Mouse (Mus musculus) cerebellum, postnatal 4 days (tissue): ENCODE measurements around the gene Tmem165.

ENCODE experiments used
- DNase-seq, 2 experiments: peaks; one replicate each; pipeline ENCODE4 v3.0.0; 2022; ENCODE audit warnings: low spot score in 2 of 2, mixed read lengths in 1 of 2

Gene Tmem165

DNA sequence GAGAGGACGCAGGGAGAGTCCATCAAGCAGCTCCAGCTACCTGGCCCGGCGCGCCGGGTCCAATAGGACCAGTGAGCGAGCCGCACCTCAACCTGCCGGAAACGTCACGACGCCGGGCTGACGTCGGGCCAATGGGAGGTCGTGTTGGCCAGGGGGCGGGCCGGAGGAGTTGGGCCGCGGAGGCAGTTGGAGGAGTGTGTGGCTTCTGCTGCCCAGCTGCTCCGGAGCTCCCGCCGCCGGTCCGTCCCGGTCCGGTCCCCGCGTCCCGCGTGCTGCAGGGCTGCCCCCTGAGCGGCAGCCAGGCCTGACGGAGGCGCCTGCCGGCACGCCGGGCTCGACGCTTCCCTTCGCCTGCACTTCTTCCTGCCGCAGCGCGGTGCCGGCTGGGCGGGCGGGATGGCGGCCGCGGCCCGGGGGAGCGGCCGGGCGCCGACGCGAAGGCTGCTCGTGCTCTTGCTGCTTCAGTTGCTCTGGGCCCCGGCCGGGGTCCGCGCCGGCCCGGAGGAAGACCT is at the start of gene Tmem165:
Tmem165 (plus strand) TSS at position 131 of the 512 bp plus-strand sequence.
- peak; percentile 82 to 90 for DNase-seq

DNA sequence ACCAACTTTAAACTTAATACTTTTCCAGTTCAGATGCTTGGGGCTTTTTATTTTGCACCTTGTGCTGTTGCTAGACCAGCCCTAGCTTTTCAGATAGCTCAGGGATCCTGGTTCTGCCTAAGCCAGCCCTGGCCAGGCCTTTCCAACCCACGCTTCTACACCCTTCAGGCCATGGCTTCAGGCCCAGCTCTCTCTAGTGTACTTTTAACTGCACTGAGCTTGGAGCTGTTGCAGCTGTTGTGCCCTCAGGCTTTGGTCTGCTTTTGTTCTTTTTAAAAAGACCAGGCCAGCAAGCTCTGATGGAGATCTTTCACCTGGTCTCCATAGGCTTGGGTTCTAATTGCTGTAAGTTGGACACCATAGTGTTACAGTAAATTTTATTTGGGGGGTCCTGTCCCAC is 48.0 kb upstream of the Tmem165 start:
- no peak for DNase-seq

DNA sequence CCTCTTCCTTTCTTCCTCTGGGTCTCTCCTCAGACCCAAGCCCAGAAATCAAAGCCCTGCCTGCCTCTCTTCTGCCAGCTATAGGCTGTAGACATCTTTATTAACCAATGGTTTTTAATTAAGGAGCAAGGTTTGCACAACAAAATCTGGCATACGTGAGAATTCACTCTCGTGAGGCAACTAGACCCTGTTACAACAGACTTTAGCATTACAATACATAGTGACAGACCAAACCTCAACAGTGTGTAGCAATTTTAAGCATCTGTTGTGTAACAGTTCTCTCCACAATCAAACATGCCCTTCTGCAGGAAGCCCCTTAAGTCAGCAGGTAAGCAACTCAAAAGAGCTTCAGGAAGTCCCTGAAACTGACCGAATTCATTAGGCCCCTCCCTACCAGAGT is 47.4 kb upstream of the Tmem165 start:
- no peak for DNase-seq

DNA sequence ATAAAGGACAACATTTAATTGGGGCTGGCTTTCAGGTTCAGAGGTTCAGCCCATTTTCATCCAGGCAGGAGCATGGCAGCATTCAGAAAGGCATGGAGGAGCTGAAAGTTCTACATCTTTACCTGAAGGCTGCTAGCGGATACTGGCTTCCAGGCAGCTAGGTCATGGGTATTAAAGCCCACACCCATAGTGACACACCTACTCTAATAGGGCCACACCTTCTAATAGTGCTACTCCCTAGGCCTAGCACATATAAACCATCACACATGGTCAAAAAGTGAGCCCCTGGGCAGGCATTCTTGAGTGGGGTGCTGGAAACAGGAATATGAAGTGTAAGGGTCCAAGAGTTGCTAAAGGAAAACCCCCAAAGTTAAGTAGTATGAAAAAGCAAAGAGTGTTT is 46.1 kb upstream of the Tmem165 start:
- no peak for DNase-seq

DNA sequence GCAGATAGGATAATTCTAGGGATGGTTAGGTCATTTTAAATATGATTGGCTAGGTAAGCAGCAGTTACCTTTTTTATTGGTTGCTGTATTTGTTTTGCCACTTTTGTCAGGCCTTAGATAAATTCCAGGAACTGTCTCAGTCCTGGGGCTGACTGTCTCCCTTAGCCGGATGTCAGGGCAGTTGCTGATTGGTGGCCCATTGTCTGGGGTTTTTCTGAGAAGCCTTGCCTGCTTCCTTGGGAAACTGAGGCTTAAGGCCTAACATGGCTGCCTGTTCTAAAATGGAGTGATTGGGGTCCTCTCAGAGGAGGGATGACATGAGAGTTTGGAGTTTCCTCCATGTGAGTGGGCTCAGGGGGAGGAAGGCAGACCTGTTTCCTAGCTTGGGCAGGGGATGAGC is 45.6 kb upstream of the Tmem165 start:
- no peak for DNase-seq

DNA sequence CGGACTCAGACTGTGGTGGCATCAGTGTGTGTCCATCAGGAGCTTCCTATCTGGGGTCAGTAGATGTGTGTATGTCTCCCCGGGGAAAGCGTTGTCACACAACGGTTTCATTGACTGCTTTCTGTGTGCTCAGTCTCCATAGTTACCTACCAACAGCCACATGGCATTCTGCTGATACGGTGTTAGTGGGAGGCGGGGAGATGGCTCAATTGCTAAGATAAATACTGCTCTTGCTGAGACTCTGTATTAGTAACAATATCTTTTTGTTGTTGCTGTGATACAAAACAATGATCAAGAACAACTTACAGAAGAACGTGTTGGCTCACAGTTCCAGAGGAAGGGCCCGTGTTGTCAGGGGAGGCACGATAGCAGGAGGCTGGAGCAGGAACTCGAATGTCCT is 45.2 kb upstream of the Tmem165 start:
- no peak for DNase-seq

DNA sequence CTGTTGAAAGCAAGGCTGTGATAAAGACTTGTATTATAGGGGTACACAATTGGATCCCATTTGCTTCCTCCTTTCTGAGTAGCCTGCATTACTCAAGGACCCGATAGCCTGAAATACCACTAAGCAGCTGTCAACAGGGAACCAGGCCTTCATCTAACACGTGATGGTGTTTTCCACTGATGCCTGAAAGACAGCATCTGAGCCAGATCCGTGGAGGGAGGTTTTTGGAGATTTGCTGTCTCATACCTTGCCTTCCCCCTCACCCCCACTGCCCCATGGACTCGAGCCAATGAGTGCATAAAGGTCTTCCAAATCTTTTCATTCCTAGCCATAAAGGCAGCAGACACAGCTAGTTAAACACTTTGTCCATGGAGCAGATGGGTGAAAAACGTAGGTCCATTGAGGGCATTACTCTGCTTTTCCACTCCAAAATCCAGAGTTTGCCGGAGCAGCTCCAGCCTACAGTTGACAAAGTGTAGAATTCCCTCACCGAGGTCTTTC is 44.5 kb upstream of the Tmem165 start:
- no peak for DNase-seq

DNA sequence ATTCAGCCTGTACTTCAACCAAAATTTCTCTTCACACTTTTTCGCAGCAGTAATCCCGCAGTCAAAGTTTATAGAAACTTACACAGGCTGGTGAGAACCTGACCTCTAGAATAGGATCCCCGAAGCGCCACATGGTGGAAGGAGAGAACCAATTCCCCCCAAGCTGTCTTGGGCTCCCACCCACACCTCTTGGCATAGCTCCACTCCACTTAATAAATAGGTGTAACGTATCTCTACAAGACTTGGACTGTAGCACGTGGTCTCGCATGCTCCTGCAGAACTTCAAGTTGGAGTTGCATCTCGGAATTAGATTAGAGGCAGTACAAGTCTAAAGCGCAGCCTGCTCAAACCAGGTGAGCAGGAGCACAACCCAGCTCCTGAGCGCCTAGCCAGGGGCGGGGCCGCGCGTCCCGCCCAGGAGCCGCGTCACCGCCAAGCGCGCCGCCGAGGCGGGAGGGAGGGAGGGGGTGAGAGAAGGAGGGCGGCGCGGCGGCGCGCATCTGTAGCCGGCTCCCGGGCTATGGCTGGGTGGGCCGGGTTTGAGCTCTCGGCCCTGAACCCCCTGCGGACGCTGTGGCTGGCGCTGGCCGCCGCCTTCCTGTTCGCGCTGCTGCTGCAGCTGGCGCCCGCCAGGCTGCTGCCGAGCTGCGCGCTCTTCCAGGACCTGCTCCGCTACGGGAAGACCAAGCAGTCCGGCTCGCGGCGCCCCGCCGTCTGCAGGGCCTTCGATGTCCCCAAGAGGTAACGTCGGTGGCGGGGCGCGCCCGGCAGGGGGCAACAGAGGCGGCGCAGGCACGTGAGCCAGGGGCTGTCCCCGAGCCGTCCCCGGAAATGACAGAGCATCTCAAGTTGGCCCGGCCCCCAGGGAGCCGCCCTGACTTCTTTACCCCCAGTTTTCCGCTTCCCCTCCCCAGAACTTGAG is 43.6 kb upstream of the Tmem165 start, which contains the start of gene Srd5a3:
Srd5a3 (plus strand) TSS at position 464 of the 922 bp plus-strand sequence.
- peak; percentile 89 to 91 for DNase-seq

DNA sequence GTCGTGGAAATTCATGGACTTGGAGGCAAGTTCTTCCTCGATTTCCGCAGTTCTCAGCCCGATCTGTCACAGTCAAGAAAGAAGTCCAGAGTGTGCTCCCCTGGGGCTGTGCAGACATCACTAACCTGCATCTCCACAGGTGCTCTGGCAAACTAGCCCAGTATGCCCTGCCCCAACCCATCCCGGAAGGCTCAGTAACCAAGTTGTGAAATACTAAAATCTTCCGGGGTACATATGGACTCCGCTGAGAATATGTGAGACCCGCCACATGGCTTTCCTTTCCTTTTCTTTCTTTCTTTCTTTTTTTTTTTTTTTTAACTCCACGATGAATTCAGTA is 43.0 kb upstream of the Tmem165 start:
- DNase-seq, result no peak

DNA sequence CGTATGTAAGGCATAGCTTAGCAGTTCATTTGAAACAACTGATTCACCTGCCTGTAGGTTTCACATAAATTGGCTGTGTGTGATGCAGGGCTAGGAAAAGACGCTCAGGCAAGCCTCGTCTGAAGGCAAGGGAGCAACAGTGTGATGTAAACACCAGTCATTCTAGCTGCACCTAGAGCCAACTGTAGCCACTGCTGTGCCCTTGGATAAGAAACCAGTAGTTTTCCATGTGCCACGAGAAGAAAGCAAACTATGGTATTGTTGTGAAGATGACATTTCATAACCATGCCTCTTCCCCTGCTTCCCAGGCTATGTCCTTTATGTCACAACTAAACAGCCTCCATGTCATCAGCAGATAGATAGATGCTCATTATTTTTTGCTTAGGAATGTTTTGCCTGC is 40.3 kb upstream of the Tmem165 start:
- no peak for DNase-seq

DNA sequence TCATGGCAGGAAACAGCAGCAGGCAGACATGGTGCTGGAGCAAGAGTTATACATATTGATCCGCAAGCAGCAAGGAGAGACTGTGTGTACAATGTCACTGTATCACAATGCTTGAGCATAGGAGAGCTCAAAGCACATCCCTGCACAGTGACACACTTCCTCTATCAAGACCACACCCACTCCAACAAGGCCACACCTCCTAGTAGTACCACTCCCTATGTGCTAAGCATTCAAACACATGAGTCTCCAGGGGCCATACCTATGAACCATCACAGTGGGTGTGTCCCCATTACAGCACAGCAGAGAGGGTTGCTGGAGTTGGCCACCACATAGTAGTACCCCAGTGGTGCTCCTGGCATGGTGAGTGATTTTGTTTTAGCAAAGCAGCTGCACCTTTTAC is 37.3 kb upstream of the Tmem165 start:
- no peak for DNase-seq

DNA sequence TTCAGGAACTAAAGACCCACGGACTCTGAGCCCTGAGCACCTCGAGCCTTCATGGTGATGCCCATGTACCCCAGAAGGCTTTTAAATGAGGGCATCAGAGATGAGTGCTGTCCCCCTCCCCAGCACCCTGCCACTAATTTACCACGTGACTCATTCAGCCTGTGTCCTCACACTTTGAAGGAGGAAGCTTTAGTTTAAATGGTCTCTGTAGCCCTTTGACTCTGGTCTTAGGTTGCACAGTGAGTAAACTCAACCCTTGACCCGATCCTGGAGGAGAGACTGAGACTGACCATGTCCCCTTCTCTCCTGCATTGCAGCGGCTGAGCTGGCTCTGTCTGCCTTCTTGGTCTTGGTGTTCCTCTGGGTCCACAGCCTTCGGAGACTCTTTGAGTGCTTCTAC is 34.2 kb upstream of the Tmem165 start:
- no peak for DNase-seq

DNA sequence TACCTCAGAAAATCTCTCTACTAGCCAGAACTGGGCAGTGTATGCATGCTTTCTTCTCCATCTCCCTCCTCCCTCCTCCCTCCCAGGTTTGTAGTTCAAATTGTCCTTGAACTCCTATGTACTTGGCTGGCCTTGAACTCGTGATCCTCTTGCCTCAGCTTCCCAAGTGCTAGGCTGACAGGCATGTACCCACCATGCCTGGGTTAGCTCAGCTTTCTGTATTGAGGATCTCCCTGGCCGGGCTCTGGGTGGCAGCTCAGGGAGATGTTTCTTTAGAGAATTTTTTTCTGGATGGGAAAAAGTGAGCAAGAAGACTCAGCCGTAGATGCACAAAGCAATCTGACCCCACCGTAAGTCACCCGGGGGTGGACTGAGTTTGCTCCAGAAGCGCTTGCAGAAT is 30.7 kb upstream of the Tmem165 start:
- no peak for DNase-seq

DNA sequence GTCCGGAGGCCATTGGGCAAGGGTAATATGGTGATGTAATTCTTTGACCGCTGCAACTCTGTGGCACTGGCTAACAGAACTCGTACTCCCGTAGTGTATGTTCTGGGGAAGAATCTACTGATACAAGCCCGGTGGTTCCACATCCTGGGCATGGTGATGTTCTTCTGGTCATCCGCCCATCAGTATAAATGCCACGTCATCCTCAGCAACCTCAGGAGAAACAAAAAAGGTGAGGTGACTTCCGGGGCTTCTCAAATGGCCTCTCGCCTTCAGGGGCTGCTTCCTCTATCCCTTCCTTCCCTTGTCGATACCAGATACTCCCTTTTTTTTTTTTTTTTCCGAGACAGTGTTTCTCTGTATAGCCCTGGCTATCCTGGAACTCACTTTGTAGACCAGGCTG is 30.2 kb upstream of the Tmem165 start:
- no peak for DNase-seq

DNA sequence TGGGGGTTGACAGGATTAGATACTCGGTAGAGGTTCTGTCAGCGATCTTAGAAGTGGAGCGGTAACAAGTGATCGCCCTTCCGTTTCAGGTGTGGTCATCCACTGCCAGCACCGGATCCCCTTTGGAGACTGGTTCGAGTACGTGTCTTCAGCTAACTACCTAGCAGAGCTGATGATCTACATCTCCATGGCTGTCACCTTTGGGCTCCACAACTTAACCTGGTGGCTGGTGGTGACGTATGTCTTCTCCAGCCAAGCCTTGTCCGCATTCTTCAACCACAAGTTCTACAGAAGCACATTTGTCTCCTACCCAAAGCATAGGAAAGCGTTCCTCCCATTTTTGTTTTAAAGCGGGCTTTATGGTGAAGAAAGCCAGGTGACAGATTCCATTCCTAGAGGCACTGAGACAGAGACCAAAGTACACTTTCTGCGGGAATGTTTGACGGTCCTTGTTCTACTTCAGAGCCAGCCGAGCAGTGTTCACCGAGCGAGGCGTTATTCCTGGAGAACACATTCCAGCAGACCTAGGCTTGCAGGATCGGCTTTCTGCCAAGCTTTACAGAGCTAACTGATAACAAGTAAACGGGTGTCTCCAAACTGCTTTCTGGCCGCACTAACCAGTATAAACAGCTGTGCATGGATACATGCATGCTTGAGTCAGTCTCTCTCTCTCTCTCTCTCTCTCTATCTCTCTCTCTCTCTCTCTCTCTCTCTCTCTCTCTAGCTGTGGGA is 29.1 kb upstream of the Tmem165 start:
- no peak for DNase-seq

DNA sequence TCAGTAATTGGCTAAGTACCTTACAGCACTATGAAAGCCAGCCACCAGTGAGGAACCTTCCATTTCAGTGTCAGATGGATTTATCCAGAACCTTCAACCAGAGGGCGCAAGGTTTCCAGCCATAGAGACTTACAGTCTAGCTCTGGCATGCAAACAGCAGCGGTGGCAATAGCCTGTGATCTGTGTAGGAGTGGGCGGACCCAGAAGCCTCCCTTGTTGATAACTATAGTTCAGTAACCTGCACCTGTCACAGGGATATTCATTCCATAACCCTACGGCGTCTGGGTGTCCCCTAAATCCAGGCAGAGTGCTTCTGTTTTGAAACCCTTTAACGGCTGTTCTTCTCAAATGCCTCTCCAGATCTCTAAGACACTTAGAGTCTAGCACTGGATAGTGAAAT is 24.1 kb upstream of the Tmem165 start:
- no peak for DNase-seq

DNA sequence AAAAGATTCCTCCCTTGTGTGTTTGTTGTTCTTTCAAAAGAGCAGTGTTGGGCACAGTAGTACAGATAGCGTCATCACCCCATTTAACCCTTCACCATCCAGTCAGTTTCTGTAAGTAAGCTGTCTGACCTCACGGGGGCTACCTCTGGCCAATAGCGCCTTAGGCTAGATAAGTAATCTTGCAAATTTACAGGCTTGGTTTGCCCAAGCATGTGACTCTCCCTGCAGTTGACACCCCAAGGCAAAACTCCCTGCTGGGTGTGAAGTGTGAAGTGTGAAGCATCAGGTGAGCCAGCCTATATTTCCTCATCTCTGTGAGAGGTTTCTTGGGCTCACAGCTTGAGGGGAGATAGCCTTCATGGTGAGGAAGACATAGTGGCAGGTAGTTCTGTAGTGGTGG is 23.6 kb upstream of the Tmem165 start:
- DNase-seq, result no peak

DNA sequence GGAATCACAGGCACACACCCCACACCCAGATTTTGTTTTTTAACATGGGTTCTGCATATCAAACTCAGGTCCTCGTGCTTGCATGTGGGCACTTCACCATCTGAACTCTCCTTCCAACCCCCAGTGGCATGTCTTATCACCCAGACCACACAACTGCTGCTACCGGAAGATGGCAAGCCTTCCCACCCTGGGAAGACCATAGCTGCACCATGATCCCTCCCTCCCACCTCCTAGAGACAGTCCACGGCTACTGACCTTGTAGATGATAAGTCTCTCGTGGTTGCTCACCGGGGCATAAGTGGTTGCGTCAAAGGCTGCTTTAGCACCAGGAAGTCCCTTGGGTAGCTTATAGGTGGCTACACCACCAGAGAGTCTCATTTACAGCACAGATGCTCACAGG is 22.2 kb upstream of the Tmem165 start:
- DNase-seq, result no peak

DNA sequence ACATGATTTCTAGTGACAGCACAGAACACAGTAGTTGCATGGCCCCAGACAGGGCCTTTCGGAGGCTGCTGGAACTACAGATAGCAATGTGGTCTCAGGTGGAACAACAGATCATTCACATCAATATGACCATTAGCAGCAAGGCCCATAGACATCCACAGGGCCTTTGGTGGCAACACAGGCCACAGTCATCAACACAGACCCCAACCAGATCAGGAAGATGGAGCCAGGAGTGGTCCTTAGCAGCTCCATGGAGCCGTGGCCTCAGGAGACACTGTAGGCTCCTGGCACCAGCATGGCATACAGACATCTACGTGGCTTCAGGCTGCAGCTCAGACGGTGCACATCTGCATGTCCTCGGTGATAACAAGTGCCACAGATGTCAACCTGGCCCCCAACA is 20.8 kb upstream of the Tmem165 start:
- no peak for DNase-seq

DNA sequence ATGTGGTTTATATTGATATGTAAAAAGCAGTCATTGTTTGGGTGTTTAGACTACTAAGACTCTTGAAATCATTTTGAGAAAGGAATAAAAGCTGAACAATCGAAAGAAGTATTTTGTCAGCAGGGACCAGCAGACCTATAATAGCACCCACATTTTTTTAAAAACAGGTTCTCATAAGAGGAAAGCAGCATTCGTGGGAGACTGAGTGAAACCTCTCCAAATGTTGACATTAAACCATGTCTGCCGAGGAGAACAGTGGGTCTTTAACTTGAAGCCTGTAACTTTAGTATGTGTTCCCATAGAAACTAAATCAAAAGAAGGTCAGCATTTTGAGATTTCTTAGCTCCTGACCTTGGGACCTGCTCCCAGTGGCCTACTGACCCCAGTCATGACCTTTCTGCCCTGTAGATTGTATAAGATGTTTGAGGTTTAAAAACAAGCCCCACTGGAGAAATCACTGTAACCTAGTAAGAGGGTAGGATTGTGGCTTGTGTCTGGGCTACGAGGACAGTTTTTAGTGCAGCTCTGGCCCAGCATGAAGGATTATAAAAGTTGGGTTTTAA is 19.8 kb upstream of the Tmem165 start:
- no peak for DNase-seq

DNA sequence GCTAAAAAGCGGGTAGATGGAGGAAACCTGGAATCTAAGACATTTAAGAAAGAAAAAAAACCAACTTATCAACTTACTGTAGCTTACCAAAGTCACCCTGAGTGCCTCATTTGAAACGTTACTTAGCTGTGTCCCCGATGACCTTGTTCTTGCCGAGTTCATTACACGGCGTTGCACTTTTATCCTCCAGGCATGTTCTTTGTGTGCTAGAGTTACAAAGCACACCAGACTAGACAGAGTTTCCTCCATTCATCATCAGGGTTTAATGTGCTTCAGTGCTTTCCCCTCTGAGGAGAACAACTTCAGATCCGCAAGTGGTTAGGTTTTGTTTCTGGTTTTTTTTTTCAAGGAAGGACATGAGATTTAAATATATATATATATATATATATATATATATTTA is 18.9 kb upstream of the Tmem165 start:
- no peak for DNase-seq

DNA sequence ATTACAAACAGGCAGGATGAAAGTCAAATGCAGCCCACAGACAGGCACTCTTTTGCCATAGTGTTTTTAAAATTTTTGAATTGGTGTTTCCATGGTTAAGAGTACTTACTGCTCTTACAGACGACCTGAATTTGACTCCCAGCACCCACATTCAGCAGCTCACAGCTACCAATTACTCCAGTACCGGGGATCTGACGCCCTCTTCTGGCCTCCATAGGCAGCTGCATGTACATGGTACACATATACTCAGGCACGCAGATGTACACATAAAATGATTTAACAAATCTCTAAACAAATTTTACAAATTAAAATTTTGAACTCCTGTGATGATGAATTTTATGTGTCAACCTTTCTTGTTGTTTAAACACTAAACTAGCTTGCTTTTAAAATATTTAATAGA is 13.2 kb upstream of the Tmem165 start:
- DNase-seq, result no peak
